Mouse (Mus musculus): Measurements from ENCODE around the gene Tbc1d22b.

- TF ChIP-seq CTCF (IDR thresholded peaks at IDR 0.05; ENCODE audit: extremely low read depth, insufficient read depth, low read length): no peak
- TF ChIP-seq POLR2A (IDR thresholded peaks at IDR 0.05; ENCODE audit: extremely low read depth, insufficient read depth, low read length): no peak
Measured at GRCm38 (mm10) chr17:29628946-29629345, 79.4 kb downstream of the Tbc1d22b start.

Measured in cortical plate, adult 2 months (tissue).